Mouse (Mus musculus): Measurements from ENCODE around the gene Rab1b.

GRCm38 (mm10) chr19:5079279-5079678 lies 27.6 kb downstream of the Rab1b start:
- TF ChIP-seq CTCF (IDR thresholded peaks at IDR 0.05; ENCODE audit: control insufficient read depth, insufficient read depth, insufficient read length), result no peak
- TF ChIP-seq MYOG (IDR thresholded peaks at IDR 0.05; ENCODE audit: control insufficient read depth, extremely low read depth, insufficient read length), result no peak
- no peak for TF ChIP-seq MYOD1 (IDR thresholded peaks at IDR 0.05; ENCODE audit: control insufficient read depth, insufficient read length, low read depth)
